Mouse (Mus musculus) cerebellum, postnatal 4 days (tissue): ENCODE results near the gene Cemip.
"Not testable (repeated sequence)": the region's sequence is repeated elsewhere in the genome, so short reads cannot be mapped to it uniquely, and the experiment has no call there.

Source experiments
- DNase-seq, 2 experiments: peaks; one replicate each; pipeline ENCODE4 v3.0.0; 2022; ENCODE audit warnings: low spot score in 2 of 2, mixed read lengths in 1 of 2

The Cemip gene

GRCm38 (mm10) chr7:84086039-84086829, at the start of gene Cemip:
Gene Cemip (minus strand): TSS chr7:84086502.
- peak; percentile 86 to 91 for DNase-seq

GRCm38 (mm10) chr7:84132704-84133103, 46.4 kb upstream of the Cemip start:
- DNase-seq: no peak

GRCm38 (mm10) chr7:84131736-84132135, 45.4 kb upstream of the Cemip start:
- DNase-seq: no peak

GRCm38 (mm10) chr7:84128661-84129060, 42.4 kb upstream of the Cemip start:
- DNase-seq: no peak

- DNase-seq: no peak
These were observed 39.4 kb upstream of the Cemip start for GRCm38 (mm10) chr7:84125730-84126129.

- not testable (repeated sequence) for DNase-seq
These were observed 37.3 kb upstream of the Cemip start for GRCm38 (mm10) chr7:84123651-84124050.

- DNase-seq: no peak
These were observed 35.5 kb upstream of the Cemip start for GRCm38 (mm10) chr7:84121778-84122177.

GRCm38 (mm10) chr7:84120142-84120760, 33.9 kb upstream of the Cemip start:
- DNase-seq: no peak

GRCm38 (mm10) chr7:84119216-84120105, 33.2 kb upstream of the Cemip start:
- DNase-seq: no peak

GRCm38 (mm10) chr7:84117543-84118122, 31.3 kb upstream of the Cemip start:
- no peak for DNase-seq

GRCm38 (mm10) chr7:84116621-84117542, 30.6 kb upstream of the Cemip start:
- no peak for DNase-seq

GRCm38 (mm10) chr7:84115385-84115784, 29.1 kb upstream of the Cemip start:
- DNase-seq: no peak

- no peak for DNase-seq
These were observed 28.5 kb upstream of the Cemip start for GRCm38 (mm10) chr7:84114775-84115174.

- DNase-seq: no peak
These were observed 26.7 kb upstream of the Cemip start for GRCm38 (mm10) chr7:84113035-84113390.

- DNase-seq: no peak
These were observed 26.2 kb upstream of the Cemip start for GRCm38 (mm10) chr7:84112351-84113034.

- DNase-seq: no peak
These were observed 25.5 kb upstream of the Cemip start for GRCm38 (mm10) chr7:84111716-84112350.

GRCm38 (mm10) chr7:84106942-84107341, 20.6 kb upstream of the Cemip start:
- DNase-seq: no peak

- no peak for DNase-seq
These were observed 16.3 kb upstream of the Cemip start for GRCm38 (mm10) chr7:84102589-84102988.

- DNase-seq: no peak
These were observed 14.4 kb upstream of the Cemip start for GRCm38 (mm10) chr7:84100672-84101071.

GRCm38 (mm10) chr7:84098098-84098497, 11.8 kb upstream of the Cemip start:
- no peak for DNase-seq
